Mouse (Mus musculus) urinary bladder, postnatal 10 days (tissue): Measurements from ENCODE around the gene Tmem239.

Experiments used
- DNase-seq: peaks from one replicate; pipeline ENCODE4 v3.0.0; 2022; ENCODE audit warnings: low spot score

Tmem239 gene

GRCm38 (mm10) chr2:130451086-130451726 is 44.9 kb downstream of the Tmem239 start:
- no peak for DNase-seq

- no peak for DNase-seq
Observed at GRCm38 (mm10) chr2:130451727-130452090, 45.4 kb downstream of the Tmem239 start.

- DNase-seq: no peak
Observed at GRCm38 (mm10) chr2:130452266-130452665, 46.0 kb downstream of the Tmem239 start.

GRCm38 (mm10) chr2:130453421-130453820 is 47.1 kb downstream of the Tmem239 start:
- no peak for DNase-seq

GRCm38 (mm10) chr2:130454748-130455370 is 48.6 kb downstream of the Tmem239 start:
- no peak for DNase-seq
